Mouse (Mus musculus): ENCODE measurements around the gene Gulp1. TPM values are rescaled to one million over a fixed set of nuclear protein-coding genes. Genes with fewer than 3 reads are reported as not detected.

Gulp1 gene
- polyA plus RNA-seq (2012; ENCODE audit: low replicate concordance) = 0.16 TPM in 1 of 2 replicates, not detected in the other

DNA sequence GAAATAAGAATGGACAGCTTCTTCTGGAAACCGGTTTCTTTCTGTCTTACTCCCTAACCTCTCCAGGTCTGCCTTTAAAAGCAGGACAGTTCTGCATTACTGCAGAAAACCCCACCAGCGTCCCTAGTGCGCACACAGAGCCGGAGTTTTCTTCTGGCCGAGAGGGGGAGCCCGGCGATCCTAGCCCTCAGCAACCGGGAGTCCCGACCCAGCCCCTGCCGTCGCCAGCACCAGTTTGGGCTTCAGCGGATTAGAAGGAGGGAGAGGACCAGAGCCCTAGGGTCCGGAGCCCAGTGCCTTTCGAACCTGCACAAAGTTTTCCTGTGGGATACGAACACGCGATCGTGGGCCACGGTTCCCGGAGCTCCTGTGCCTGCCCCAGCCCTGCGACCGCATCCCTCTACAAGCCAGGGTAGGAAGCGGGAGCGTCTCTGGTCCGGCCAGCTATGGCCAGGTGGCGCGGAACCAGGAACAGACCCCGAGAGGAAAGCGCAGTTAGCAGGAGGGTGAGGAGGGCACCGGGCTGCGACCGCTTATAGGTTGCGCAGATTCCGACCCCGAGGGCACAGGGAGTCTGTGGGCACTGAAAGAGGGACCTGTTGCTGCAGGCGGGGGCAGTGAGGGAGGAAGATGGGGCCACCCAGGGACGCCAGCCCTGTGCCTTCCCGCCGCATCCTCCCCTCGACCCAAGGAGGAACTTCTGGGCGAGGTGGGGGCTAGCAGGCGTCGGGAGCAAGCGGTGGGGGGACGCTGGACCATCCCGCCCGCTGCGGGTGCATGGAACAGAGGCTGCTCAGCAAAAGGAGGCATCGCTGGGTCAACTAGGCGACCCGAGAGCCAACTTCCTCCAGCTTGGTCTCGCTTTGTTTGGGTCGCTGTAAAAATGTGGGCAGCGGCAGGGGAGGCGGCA, at the start of gene Gulp1:
Gene Gulp1 (plus strand): TSS at position 51 of the 910 bp plus-strand sequence.

